Mouse (Mus musculus): Measurements from ENCODE around the gene Ndc80. TPM values are rescaled to one million over a fixed set of nuclear protein-coding genes. Genes with fewer than 3 reads are reported as not detected.
"Not testable (repeated sequence)": the region's sequence is repeated elsewhere in the genome, so short reads cannot be mapped to it uniquely, and the experiment has no call there.

Ndc80 gene
- polyA plus RNA-seq, 1 experiment from 2014 or later: 3.3 TPM

GRCm38 (mm10) chr17:71537164-71537563 is 10.5 kb upstream of the Ndc80 start:
- Histone ChIP-seq H3K9ac (replicated peaks; ENCODE audit: low read depth) (no peak overlapping the region), H3K27me3 (replicated peaks; ENCODE audit: insufficient read depth, low read length) (no peaks in the 10 kb centered on the region), H3K4me2 (replicated peaks; ENCODE audit: low read depth, low read length) (no peak overlapping the region), H3K4me1 (ENCODE audit: insufficient read depth, low read depth, low read length) (no peaks in the 10 kb centered on the region), H3K9me3 (ENCODE audit: low read length) (no peaks in the 10 kb centered on the region), H3K27ac (ENCODE audit: low read length) (no peak overlapping the region), H3K36me3 (ENCODE audit: insufficient read depth, low read length) (no peaks in the 10 kb centered on the region), H3K4me3 (ENCODE audit: low read depth, low read length) (no peak overlapping the region)
- DNase-seq (ENCODE audit: low spot score): no peak
- TF ChIP-seq EP300 (IDR thresholded peaks at IDR 0.05) (no peak), CTCF (IDR thresholded peaks at IDR 0.05) (no peak)
- 81% methylated on average over 3 of the region's 3 CpGs for WGBS
- no peak for ATAC-seq

GRCm38 (mm10) chr17:71535595-71535994 is 8.9 kb upstream of the Ndc80 start:
- not testable (repeated sequence) for ATAC-seq; H3K4me1 ChIP-seq (ENCODE audit: insufficient read depth, low read depth, low read length); H3K4me3 ChIP-seq (ENCODE audit: low read depth, low read length); H3K27ac ChIP-seq (ENCODE audit: low read length); H3K9me3 ChIP-seq (ENCODE audit: low read length); DNase-seq (ENCODE audit: low spot score); H3K27me3 ChIP-seq (replicated peaks; ENCODE audit: insufficient read depth, low read length); H3K4me2 ChIP-seq (replicated peaks; ENCODE audit: low read depth, low read length); H3K36me3 ChIP-seq (ENCODE audit: insufficient read depth, low read length); H3K9ac ChIP-seq (replicated peaks; ENCODE audit: low read depth)
- 54% methylated on average over 1 of the region's 1 CpGs for WGBS

GRCm38 (mm10) chr17:71528042-71528441 is 1.4 kb upstream of the Ndc80 start:
- H3K9ac ChIP-seq (replicated peaks; ENCODE audit: low read depth): no peak overlapping the region
- no peak overlapping the region for H3K27ac ChIP-seq (ENCODE audit: low read length)
- DNase-seq (ENCODE audit: low spot score): no peak
- no peak for TF ChIP-seq EP300 (IDR thresholded peaks at IDR 0.05)
- no peak for TF ChIP-seq CTCF (IDR thresholded peaks at IDR 0.05)
- no peak overlapping the region for H3K4me2 ChIP-seq (replicated peaks; ENCODE audit: low read depth, low read length)
- no peaks in the 10 kb centered on the region for H3K27me3 ChIP-seq (replicated peaks; ENCODE audit: insufficient read depth, low read length)
- H3K4me1 ChIP-seq (ENCODE audit: insufficient read depth, low read depth, low read length): no peaks in the 10 kb centered on the region
- no peak overlapping the region for H3K4me3 ChIP-seq (ENCODE audit: low read depth, low read length)
- no peak for ATAC-seq
- no peaks in the 10 kb centered on the region for H3K36me3 ChIP-seq (ENCODE audit: insufficient read depth, low read length)
- no peaks in the 10 kb centered on the region for H3K9me3 ChIP-seq (ENCODE audit: low read length)

GRCm38 (mm10) chr17:71526302-71526708 is 352 bp downstream of the Ndc80 start:
- H3K9ac ChIP-seq (replicated peaks; ENCODE audit: low read depth): peak overlapping the region; percentile 47; the same call in 1 of the 2 replicates
- no peak overlapping the region for H3K27ac ChIP-seq (ENCODE audit: low read length)
- H3K9me3 ChIP-seq (ENCODE audit: low read length): no peaks in the 10 kb centered on the region
- TF ChIP-seq EP300 (IDR thresholded peaks at IDR 0.05): no peak
- TF ChIP-seq CTCF (IDR thresholded peaks at IDR 0.05): no peak
- H3K27me3 ChIP-seq (replicated peaks; ENCODE audit: insufficient read depth, low read length): no peaks in the 10 kb centered on the region
- no peaks in the 10 kb centered on the region for H3K36me3 ChIP-seq (ENCODE audit: insufficient read depth, low read length)
- H3K4me3 ChIP-seq (ENCODE audit: low read depth, low read length): peak overlapping the region; percentile 41
- DNase-seq (ENCODE audit: low spot score): peak; percentile 6
- H3K4me1 ChIP-seq (ENCODE audit: insufficient read depth, low read depth, low read length): no peaks in the 10 kb centered on the region
- WGBS: 0% methylated on average over 13 of the region's 13 CpGs
- peak; percentile 0; the same call in 1 of the 2 replicates for ATAC-seq
- peak overlapping the region; percentile 83 for H3K4me2 ChIP-seq (replicated peaks; ENCODE audit: low read depth, low read length)

- DNase-seq (ENCODE audit: low spot score): no peak
- H3K4me3 ChIP-seq (ENCODE audit: low read depth, low read length): no peak overlapping the region
- no peaks in the 10 kb centered on the region for H3K36me3 ChIP-seq (ENCODE audit: insufficient read depth, low read length)
- H3K4me1 ChIP-seq (ENCODE audit: insufficient read depth, low read depth, low read length): no peaks in the 10 kb centered on the region
- TF ChIP-seq EP300 (IDR thresholded peaks at IDR 0.05) (no peak), CTCF (IDR thresholded peaks at IDR 0.05) (no peak)
- WGBS: 93% methylated on average over 11 of the region's 11 CpGs
- H3K9me3 ChIP-seq (ENCODE audit: low read length): no peaks in the 10 kb centered on the region
- no peak overlapping the region for H3K9ac ChIP-seq (replicated peaks; ENCODE audit: low read depth)
- H3K27me3 ChIP-seq (replicated peaks; ENCODE audit: insufficient read depth, low read length): no peaks in the 10 kb centered on the region
- ATAC-seq: no peak
- H3K4me2 ChIP-seq (replicated peaks; ENCODE audit: low read depth, low read length): no peak overlapping the region
- H3K27ac ChIP-seq (ENCODE audit: low read length): no peak overlapping the region
Measured at GRCm38 (mm10) chr17:71510297-71510696, 16.4 kb downstream of the Ndc80 start.

GRCm38 (mm10) chr17:71506832-71507231 is 19.8 kb downstream of the Ndc80 start:
- DNase-seq (ENCODE audit: low spot score): no peak
- H3K4me1 ChIP-seq (ENCODE audit: insufficient read depth, low read depth, low read length): no peaks in the 10 kb centered on the region
- no peak for ATAC-seq
- TF ChIP-seq CTCF (IDR thresholded peaks at IDR 0.05): no peak
- no peak for TF ChIP-seq EP300 (IDR thresholded peaks at IDR 0.05)
- 77% methylated on average over 8 of the region's 8 CpGs for WGBS
- H3K4me3 ChIP-seq (ENCODE audit: low read depth, low read length): no peak overlapping the region
- H3K27ac ChIP-seq (ENCODE audit: low read length): no peak overlapping the region
- no peaks in the 10 kb centered on the region for H3K27me3 ChIP-seq (replicated peaks; ENCODE audit: insufficient read depth, low read length)
- no peaks in the 10 kb centered on the region for H3K9me3 ChIP-seq (ENCODE audit: low read length)
- H3K9ac ChIP-seq (replicated peaks; ENCODE audit: low read depth): no peak overlapping the region
- no peak overlapping the region for H3K4me2 ChIP-seq (replicated peaks; ENCODE audit: low read depth, low read length)
- H3K36me3 ChIP-seq (ENCODE audit: insufficient read depth, low read length): no peaks in the 10 kb centered on the region

- TF ChIP-seq CTCF (IDR thresholded peaks at IDR 0.05) (no peak), EP300 (IDR thresholded peaks at IDR 0.05) (no peak)
- H3K27me3 ChIP-seq (replicated peaks; ENCODE audit: insufficient read depth, low read length): no peaks in the 10 kb centered on the region
- H3K27ac ChIP-seq (ENCODE audit: low read length): no peak overlapping the region
- DNase-seq (ENCODE audit: low spot score) (no peak), ATAC-seq (no peak)
- WGBS: 85% methylated on average over 4 of the region's 4 CpGs
- H3K36me3 ChIP-seq (ENCODE audit: insufficient read depth, low read length): no peaks in the 10 kb centered on the region
- no peak overlapping the region for H3K4me2 ChIP-seq (replicated peaks; ENCODE audit: low read depth, low read length)
- H3K4me1 ChIP-seq (ENCODE audit: insufficient read depth, low read depth, low read length): no peaks in the 10 kb centered on the region
- H3K9me3 ChIP-seq (ENCODE audit: low read length): no peaks in the 10 kb centered on the region
- no peak overlapping the region for H3K4me3 ChIP-seq (ENCODE audit: low read depth, low read length)
- H3K9ac ChIP-seq (replicated peaks; ENCODE audit: low read depth): no peak overlapping the region
Measured at GRCm38 (mm10) chr17:71495784-71496183, 30.9 kb downstream of the Ndc80 start.

Measured in lung, postnatal 0 days (tissue).